Mouse (Mus musculus) gonadal fat pad, adult 2 months (tissue): Measurements from ENCODE around the gene Rab5b. TPM values are rescaled to one million over a fixed set of nuclear protein-coding genes. Genes with fewer than 3 reads are reported as not detected.
A peak's percentile ranks its signal among the peaks of the same experiment; 100 is the strongest.
"Not testable (repeated sequence)": the region's sequence is repeated elsewhere in the genome, so short reads cannot be mapped to it uniquely, and the experiment has no call there.

Experiments used
- DNase-seq: peaks from one replicate; pipeline ENCODE4 v3.0.0-alpha.2; 2012; ENCODE audit warnings: low read depth
- polyA plus RNA-seq: library from polyadenylated mRNA; depleted of rRNA; stranded (reverse); fragments of >200 nt; gene quantifications from 2 replicates; pipeline ENCODE4 v1.2.3, GENCODE M21; 2012; rRNA removed

The Rab5b gene
- polyA plus RNA-seq, result 101 and 107 TPM in 2 replicates

- DNase-seq, result peak; percentile 99
Observed at GRCm38 (mm10) chr10:128695992-128696807, at the start of gene Rab5b. Rab5b (minus strand) TSS chr10:128696264.

GRCm38 (mm10) chr10:128744680-128745601 is 48.9 kb upstream of the Rab5b start, which contains the start of gene Dgka:
Dgka (minus strand) TSS chr10:128744855.
- no peak for DNase-seq

GRCm38 (mm10) chr10:128744211-128744610 is 48.1 kb upstream of the Rab5b start:
- DNase-seq, result no peak

GRCm38 (mm10) chr10:128743791-128744191 is 47.7 kb upstream of the Rab5b start:
- DNase-seq, result no peak

- no peak for DNase-seq
Observed at GRCm38 (mm10) chr10:128743235-128743634, 47.2 kb upstream of the Rab5b start.

GRCm38 (mm10) chr10:128742616-128743015 is 46.6 kb upstream of the Rab5b start:
- no peak for DNase-seq

GRCm38 (mm10) chr10:128740296-128740695 is 44.2 kb upstream of the Rab5b start:
- no peak for DNase-seq

GRCm38 (mm10) chr10:128737435-128737834 is 41.4 kb upstream of the Rab5b start:
- DNase-seq, result no peak

- DNase-seq, result no peak
Observed at GRCm38 (mm10) chr10:128731992-128732391, 35.9 kb upstream of the Rab5b start.

GRCm38 (mm10) chr10:128731002-128731433 is 35.0 kb upstream of the Rab5b start:
- no peak for DNase-seq

GRCm38 (mm10) chr10:128728059-128728458 is 32.0 kb upstream of the Rab5b start:
- DNase-seq, result no peak

- DNase-seq, result not testable (repeated sequence)
Observed at GRCm38 (mm10) chr10:128725466-128725865, 29.4 kb upstream of the Rab5b start.

- DNase-seq, result no peak
Observed at GRCm38 (mm10) chr10:128715559-128716537, 19.8 kb upstream of the Rab5b start.

- not testable (repeated sequence) for DNase-seq
Observed at GRCm38 (mm10) chr10:128711318-128711717, 15.3 kb upstream of the Rab5b start.

GRCm38 (mm10) chr10:128705317-128705693 is 9.2 kb upstream of the Rab5b start:
- DNase-seq, result no peak

GRCm38 (mm10) chr10:128704491-128705316 is 8.6 kb upstream of the Rab5b start, which contains the start of gene Cdk2:
Cdk2 (minus strand) TSS chr10:128705031.
- DNase-seq, result no peak

- no peak for DNase-seq
Observed at GRCm38 (mm10) chr10:128703895-128704294, 7.8 kb upstream of the Rab5b start, which contains the start of gene Pmel. Pmel (plus strand) TSS chr10:128704195.

- no peak for DNase-seq
Observed at GRCm38 (mm10) chr10:128702328-128703007, 6.4 kb upstream of the Rab5b start.

- DNase-seq, result no peak
Observed at GRCm38 (mm10) chr10:128700712-128701111, 4.6 kb upstream of the Rab5b start.
